In the genomic region with DNA sequence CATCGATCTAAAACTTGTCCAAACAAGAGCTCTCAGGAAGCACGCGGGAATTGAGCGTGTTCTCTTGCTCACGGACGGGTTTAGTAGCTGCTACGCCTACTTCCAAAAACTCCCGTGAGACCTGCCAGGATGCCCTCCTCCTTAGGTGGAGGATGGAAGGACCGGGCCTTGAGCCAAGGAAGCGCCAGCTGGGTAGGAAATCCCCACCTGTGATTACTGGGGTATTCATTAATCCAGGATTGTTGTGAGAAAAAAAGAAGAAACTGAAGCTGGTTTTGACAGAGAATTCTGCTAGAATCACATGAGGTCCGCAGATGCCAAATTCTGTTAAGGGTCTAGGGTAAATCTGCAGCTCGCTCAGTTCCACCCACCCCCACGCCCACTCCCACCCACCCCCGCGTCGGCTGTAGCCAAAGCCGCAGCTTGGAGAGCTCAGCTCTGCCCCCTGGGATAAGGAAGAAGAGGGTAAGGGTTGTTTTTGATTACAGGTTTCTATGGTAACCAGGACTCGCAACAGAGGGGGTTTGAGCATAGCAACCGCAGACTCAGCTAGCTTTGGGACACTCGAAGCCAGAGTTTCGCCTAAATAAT, we compare ENCODE assay signal across 7 mouse cellular contexts. TPM values are rescaled to one million over a fixed set of nuclear protein-coding genes. Genes with fewer than 3 reads are reported as not detected.
DNase-seq lines count a peak whose midpoint lies in the region; ATAC-seq and TF ChIP-seq lines count a peak whose summit lies in the region.

No protein-coding gene starts in this region.

- no peak for TF ChIP-seq POLR2A in bone marrow macrophage, adult 2 months (IDR thresholded peaks at IDR 0.05; ENCODE audit: borderline replicate concordance, low read depth, low read length)

- WGBS in heart, embryonic 11.5 days (ENCODE audit: insufficient replicate concordance), result 2% methylated on average over 21 of the region's 21 CpGs
- 2% methylated on average over 21 of the region's 21 CpGs for WGBS in kidney, embryonic 15.5 days
- 5% methylated on average over 21 of the region's 21 CpGs for WGBS in liver, embryonic 11.5 days

- H3K4me1 ChIP-seq in bone marrow macrophage, adult 2 months (ENCODE audit: control insufficient read depth, insufficient read depth, low read length), result peaks cover 22% of the 10 kb centered on the region
- peaks cover 6% of the 10 kb centered on the region; the same call in 1 of the 2 replicates for H3K4me1 ChIP-seq in heart, embryonic 11.5 days (ENCODE audit: control insufficient read depth, insufficient read depth, low read length)
- peaks cover 17% of the 10 kb centered on the region for H3K4me1 ChIP-seq in kidney, embryonic 15.5 days
- H3K4me1 ChIP-seq in liver, embryonic 11.5 days (replicated peaks; ENCODE audit: control insufficient read depth, insufficient read depth, low read length), result no peaks in the 10 kb centered on the region

- H3K9me3 ChIP-seq in heart, embryonic 11.5 days (replicated peaks; ENCODE audit: control insufficient read depth, low read length), result no peaks in the 10 kb centered on the region
- no peaks in the 10 kb centered on the region for H3K9me3 ChIP-seq in kidney, embryonic 15.5 days (replicated peaks)
- H3K9me3 ChIP-seq in liver, embryonic 11.5 days (ENCODE audit: control insufficient read depth, low read length), result no peaks in the 10 kb centered on the region

- DNase-seq in cerebellum, postnatal 36 days, result peak; percentile 37 to 55
- peak; percentile 37 for DNase-seq in liver, embryonic 11.5 days (ENCODE audit: low spot score)
- peak; percentile 44 for DNase-seq in neural tube, embryonic 10.5 days (ENCODE audit: extremely low spot score, low spot score)
- DNase-seq in thymus, adult 18-20 months, result no peak

- no peak overlapping the region for H3K27ac ChIP-seq in bone marrow macrophage, adult 2 months (ENCODE audit: insufficient read depth, low read depth, low read length)
- H3K27ac ChIP-seq in heart, embryonic 11.5 days (ENCODE audit: low read depth, low read length), result no peak overlapping the region
- H3K27ac ChIP-seq in kidney, embryonic 15.5 days, result no peak overlapping the region
- no peak overlapping the region for H3K27ac ChIP-seq in liver, embryonic 11.5 days (ENCODE audit: low read depth, low read length)

- no peaks in the 10 kb centered on the region for H3K36me3 ChIP-seq in heart, embryonic 11.5 days (ENCODE audit: control insufficient read depth, insufficient read depth, low read length)
- no peaks in the 10 kb centered on the region for H3K36me3 ChIP-seq in kidney, embryonic 15.5 days
- no peaks in the 10 kb centered on the region for H3K36me3 ChIP-seq in liver, embryonic 11.5 days (ENCODE audit: control insufficient read depth, insufficient read depth, low read length)

- peaks cover 3% of the 10 kb centered on the region; the same call in 1 of the 2 replicates for H3K27me3 ChIP-seq in heart, embryonic 11.5 days (ENCODE audit: control insufficient read depth, insufficient read depth, low read length)
- peaks cover 10% of the 10 kb centered on the region; the same call in 1 of the 2 replicates for H3K27me3 ChIP-seq in kidney, embryonic 15.5 days
- no peaks in the 10 kb centered on the region for H3K27me3 ChIP-seq in liver, embryonic 11.5 days (replicated peaks; ENCODE audit: control insufficient read depth, insufficient read depth, low read length)

- no peak for ATAC-seq in heart, embryonic 11.5 days (replicated peaks; ENCODE audit: insufficient number of reproducible peaks, low FRiP score, low TSS enrichment)
- ATAC-seq in kidney, embryonic 15.5 days (replicated peaks; ENCODE audit: low FRiP score), result peak; percentile 78; the same call in 1 of the 2 replicates
- ATAC-seq in liver, embryonic 11.5 days (replicated peaks; ENCODE audit: low FRiP score), result 0 out of 2 replicates have a peak, but pooled peaks have one; percentile 47

- no peak overlapping the region; the same call in 1 of the 2 replicates for H3K9ac ChIP-seq in heart, embryonic 11.5 days (ENCODE audit: low read depth, low read length)
- H3K9ac ChIP-seq in kidney, embryonic 15.5 days, result 0 out of 2 replicates have a peak overlapping the region, but pooled peaks have one; percentile 9
- H3K9ac ChIP-seq in liver, embryonic 11.5 days (ENCODE audit: low read depth, low read length), result no peak overlapping the region

- peak overlapping the region; percentile 64 for H3K4me2 ChIP-seq in heart, embryonic 11.5 days
- H3K4me2 ChIP-seq in kidney, embryonic 15.5 days, result peak overlapping the region; percentile 59
- H3K4me2 ChIP-seq in liver, embryonic 11.5 days, result peak overlapping the region; percentile 58

- no peak for TF ChIP-seq CTCF in bone marrow macrophage, adult 2 months (IDR thresholded peaks at IDR 0.05; ENCODE audit: low read depth, low read length)

- peak overlapping the region; percentile 46 for H3K4me3 ChIP-seq in bone marrow macrophage, adult 2 months (ENCODE audit: insufficient read depth, low read length)
- H3K4me3 ChIP-seq in heart, embryonic 11.5 days (ENCODE audit: low read depth, low read length), result peak overlapping the region; percentile 25
- H3K4me3 ChIP-seq in kidney, embryonic 15.5 days (replicated peaks), result peak overlapping the region; percentile 25
- peak overlapping the region; percentile 26 for H3K4me3 ChIP-seq in liver, embryonic 11.5 days (ENCODE audit: low read depth, low read length)

RNA-seq across cellular contexts. Expression of a gene that starts 30.0 kb away (rescaled TPM):
- 42.6 and 43.2 TPM in 2 replicates for polyA plus RNA-seq in bone marrow macrophage, adult 2 months (2012; ENCODE audit: insufficient read depth, insufficient read length, missing spikeins)
- 13.9 and 16.1 TPM in 2 replicates for polyA plus RNA-seq in heart, embryonic 11.5 days (2014; fragmentation: Nextera tagmentation; extraction: Ambion mirVana)
- 37.4 and 41.5 TPM in 2 replicates for polyA plus RNA-seq in kidney, embryonic 15.5 days (2015; fragmentation: Nextera tagmentation; extraction: Ambion mirVana)
- polyA plus RNA-seq in liver, embryonic 11.5 days (2014; fragmentation: Nextera tagmentation; extraction: Ambion mirVana), result 25.6 and 26.2 TPM in 2 replicates

RNA-seq across cellular contexts. Expression of a gene that starts 32.7 kb away (rescaled TPM):
- 78.9 and 79.1 TPM in 2 replicates for polyA plus RNA-seq in bone marrow macrophage, adult 2 months (2012; ENCODE audit: insufficient read depth, insufficient read length, missing spikeins)
- 0.08 and 0.47 TPM in 2 replicates for polyA plus RNA-seq in heart, embryonic 11.5 days (2014; fragmentation: Nextera tagmentation; extraction: Ambion mirVana)
- 1.3 and 1.5 TPM in 2 replicates for polyA plus RNA-seq in kidney, embryonic 15.5 days (2015; fragmentation: Nextera tagmentation; extraction: Ambion mirVana)
- polyA plus RNA-seq in liver, embryonic 11.5 days (2014; fragmentation: Nextera tagmentation; extraction: Ambion mirVana), result 6.9 and 8.2 TPM in 2 replicates

Comparison
In these comparisons a context has a peak if more than half of its experiments do, and no peak if none do; other contexts are left out.
1. DNase-seq: peak in cerebellum, postnatal 36 days (2 of 2), liver, embryonic 11.5 days (single experiment) and neural tube, embryonic 10.5 days (single experiment); none in thymus, adult 18-20 months (0 of 2).
2. Peak in every context shown above with its lines, with median percentiles within 50 percentile points of each other: H3K4me3 ChIP-seq and H3K4me2 ChIP-seq.